Mouse (Mus musculus) WW6 (cell line): ENCODE measurements around the gene Arfrp1.
A peak's percentile ranks its signal among the peaks of the same experiment; 100 is the strongest.

ENCODE experiments used
- DNase-seq: peaks from one replicate; pipeline ENCODE4 v3.0.0-alpha.2; 2013; ENCODE audit warnings: low read depth, low spot score

Gene Arfrp1

GRCm38 (mm10) chr2:181364860-181365596 lies at the start of gene Arfrp1, which contains the start of gene Zgpat:
TSS of gene Arfrp1 (minus strand) at chr2:181365404.
TSS of gene Zgpat (plus strand) at chr2:181364928.
- DNase-seq: peak; percentile 84

- DNase-seq: no peak
Measured at GRCm38 (mm10) chr2:181413141-181413540, 47.9 kb upstream of the Arfrp1 start.

- no peak for DNase-seq
Measured at GRCm38 (mm10) chr2:181410760-181411473, 45.7 kb upstream of the Arfrp1 start.

- no peak for DNase-seq
Measured at GRCm38 (mm10) chr2:181409643-181410042, 44.4 kb upstream of the Arfrp1 start.

GRCm38 (mm10) chr2:181403722-181404121 lies 38.5 kb upstream of the Arfrp1 start:
- DNase-seq: no peak

GRCm38 (mm10) chr2:181401497-181401896 lies 36.3 kb upstream of the Arfrp1 start:
- no peak for DNase-seq

- DNase-seq: no peak
Measured at GRCm38 (mm10) chr2:181397207-181397761, 32.1 kb upstream of the Arfrp1 start.

GRCm38 (mm10) chr2:181394086-181394485 lies 28.9 kb upstream of the Arfrp1 start:
- no peak for DNase-seq

- peak; percentile 29 for DNase-seq
Measured at GRCm38 (mm10) chr2:181392600-181393213, 27.5 kb upstream of the Arfrp1 start.

GRCm38 (mm10) chr2:181391541-181391940 lies 26.3 kb upstream of the Arfrp1 start:
- no peak for DNase-seq

- DNase-seq: no peak
Measured at GRCm38 (mm10) chr2:181391022-181391421, 25.8 kb upstream of the Arfrp1 start.

- no peak for DNase-seq
Measured at GRCm38 (mm10) chr2:181390136-181390870, 25.1 kb upstream of the Arfrp1 start.

- no peak for DNase-seq
Measured at GRCm38 (mm10) chr2:181386663-181387210, 21.5 kb upstream of the Arfrp1 start.

- no peak for DNase-seq
Measured at GRCm38 (mm10) chr2:181385885-181386284, 20.7 kb upstream of the Arfrp1 start.

- no peak for DNase-seq
Measured at GRCm38 (mm10) chr2:181384919-181385391, 19.8 kb upstream of the Arfrp1 start.

GRCm38 (mm10) chr2:181384463-181384862 lies 19.3 kb upstream of the Arfrp1 start:
- no peak for DNase-seq

- DNase-seq: no peak
Measured at GRCm38 (mm10) chr2:181381631-181382306, 16.6 kb upstream of the Arfrp1 start.

GRCm38 (mm10) chr2:181381107-181381506 lies 15.9 kb upstream of the Arfrp1 start:
- no peak for DNase-seq

- DNase-seq: no peak
Measured at GRCm38 (mm10) chr2:181380251-181380650, 15.0 kb upstream of the Arfrp1 start.

- DNase-seq: no peak
Measured at GRCm38 (mm10) chr2:181379778-181380177, 14.6 kb upstream of the Arfrp1 start, which contains the start of gene Lime1. TSS of gene Lime1 (plus strand) at chr2:181380078.
